Mouse (Mus musculus) CH12.LX (cell line): ENCODE measurements at regions not wholly inside any gene's neighbourhood (a gene's known extent, or its start where the extent isn't known, plus 50 kb on each side); places are given as distances from the start of the nearest gene placed in this dataset.

Experiments
- DNase-seq: peaks from one replicate; pipeline ENCODE4 v3.0.0-alpha.2; 2013; ENCODE audit errors: extremely low read depth
- H3K27ac ChIP-seq: 2 replicates; pipeline ENCODE4 v1.5.1; 2012; ENCODE audit warnings: low read depth, mild to moderate bottlenecking, control low read depth, moderate library complexity; ENCODE audit not compliant: insufficient read depth
- H3K27me3 ChIP-seq: replicated peaks from 2 replicates; pipeline ENCODE3; 2012; ENCODE audit warnings: inconsistent platforms
- H3K36me3 ChIP-seq, 2 experiments: replicated peaks in 1 of 2; 2 replicates each; pipeline versions ENCODE3 to v1.6.1; 2012; ENCODE audit warnings: inconsistent platforms in 1 of 2, low read length in 1 of 2, mild to moderate bottlenecking in 1 of 2, mixed read lengths in 1 of 2, moderate library complexity in 1 of 2; ENCODE audit not compliant: control insufficient read depth in 1 of 2, insufficient read depth in 1 of 2
- H3K4me1 ChIP-seq, 2 experiments: 2 replicates each; pipeline ENCODE4 v1.6.1; 2012; ENCODE audit warnings: inconsistent platforms in 1 of 2, moderate library complexity in 1 of 2; ENCODE audit not compliant: insufficient read depth in 2 of 2, control insufficient read depth in 1 of 2
- H3K4me2 ChIP-seq: 2 replicates; pipeline ENCODE4 v1.6.1; 2012; ENCODE audit warnings: low read depth, mild to moderate bottlenecking, control low read depth; ENCODE audit not compliant: poor library complexity, insufficient read depth, severe bottlenecking
- H3K4me3 ChIP-seq, 3 experiments: fragments of 150-350 bp in 1 of 3; sonication (generic) in 1 of 3; replicated peaks in 1 of 3; 2 replicates each; pipeline versions ENCODE3 to v1.5.1; 2011 to 2012; ENCODE audit warnings: low read depth in 2 of 3, low read length in 2 of 3, mild to moderate bottlenecking in 2 of 3, moderate library complexity in 2 of 3, control low read depth in 1 of 3, improper control_type of control experiment in 1 of 3, inconsistent platforms in 1 of 3, mixed read lengths in 1 of 3; ENCODE audit not compliant: poor library complexity in 1 of 3
- H3K79me2 ChIP-seq: replicated peaks from 2 replicates; pipeline ENCODE4 v1.6.1; 2012; ENCODE audit warnings: mild to moderate bottlenecking, moderate library complexity; ENCODE audit not compliant: control insufficient read depth, poor library complexity, insufficient read depth, severe bottlenecking; ENCODE audit errors: extremely low read depth
- H3K9ac ChIP-seq: 2 replicates; pipeline ENCODE4 v1.6.1; 2012; ENCODE audit warnings: low read depth, mild to moderate bottlenecking, control low read depth, moderate library complexity; ENCODE audit not compliant: insufficient read depth
- H3K9me3 ChIP-seq: replicated peaks from 2 replicates; pipeline ENCODE3; 2012; ENCODE audit warnings: low read length, inconsistent platforms, mixed read lengths
- CHD1 ChIP-seq: IDR thresholded peaks from 2 replicates; pipeline ENCODE4 v1.6.1; 2012; ENCODE audit warnings: low read depth, low read length, improper control_type of control experiment, inconsistent platforms
- CHD2 ChIP-seq: IDR thresholded peaks from 2 replicates; pipeline ENCODE4 v1.6.1; 2011; ENCODE audit warnings: low read length, improper control_type of control experiment
- CTCF ChIP-seq, 2 experiments: IDR thresholded peaks in 1 of 2; conservative IDR thresholded peaks in 1 of 2; 2 replicates each; pipeline ENCODE4 v1.5.1; 2011 to 2012; ENCODE audit warnings: low read depth in 2 of 2, low read length in 2 of 2, improper control_type of control experiment in 1 of 2, inconsistent platforms in 1 of 2, mild to moderate bottlenecking in 1 of 2, moderate library complexity in 1 of 2
- EP300 ChIP-seq: IDR thresholded peaks from 2 replicates; pipeline ENCODE4 v1.6.1; 2011; ENCODE audit warnings: low read length, improper control_type of control experiment
- ETS1 ChIP-seq: conservative IDR thresholded peaks from 2 replicates; pipeline ENCODE4 v1.6.1; 2012; ENCODE audit warnings: low read depth, mild to moderate bottlenecking, inconsistent platforms, low read length, improper control_type of control experiment, moderate library complexity
- GABPA ChIP-seq: IDR thresholded peaks from 2 replicates; pipeline ENCODE4 v1.6.1; 2012; ENCODE audit warnings: low read depth, low read length, improper control_type of control experiment, inconsistent platforms; ENCODE audit not compliant: insufficient replicate concordance
- HCFC1 ChIP-seq: IDR thresholded peaks from 2 replicates; pipeline ENCODE4 v1.6.1; 2012; ENCODE audit warnings: low read depth, mild to moderate bottlenecking, inconsistent platforms, low read length, improper control_type of control experiment
- IRF4 ChIP-seq: IDR thresholded peaks from 2 replicates; pipeline ENCODE4 v1.6.1; 2014; ENCODE audit warnings: low read depth, mild to moderate bottlenecking, inconsistent platforms, low read length, improper control_type of control experiment
- JUN ChIP-seq: IDR thresholded peaks from 2 replicates; pipeline ENCODE4 v1.6.1; 2011; ENCODE audit warnings: low read depth, mild to moderate bottlenecking, low read length, improper control_type of control experiment, moderate library complexity; ENCODE audit not compliant: insufficient read depth
- JUND ChIP-seq: conservative IDR thresholded peaks from 2 replicates; pipeline ENCODE4 v1.6.1; 2011; ENCODE audit warnings: low read depth, low read length, improper control_type of control experiment
- MAX ChIP-seq: IDR thresholded peaks from 2 replicates; pipeline ENCODE4 v1.6.1; 2011; ENCODE audit warnings: low read length, improper control_type of control experiment
- MAZ ChIP-seq: IDR thresholded peaks from 2 replicates; pipeline ENCODE4 v1.6.1; 2012; ENCODE audit warnings: low read depth, mild to moderate bottlenecking, inconsistent platforms, low read length, improper control_type of control experiment, moderate library complexity
- MEF2A ChIP-seq: IDR thresholded peaks from 2 replicates; pipeline ENCODE4 v1.6.1; 2014; ENCODE audit warnings: low read depth, mild to moderate bottlenecking, inconsistent platforms, low read length, improper control_type of control experiment, borderline replicate concordance
- MXI1 ChIP-seq: IDR thresholded peaks from 2 replicates; pipeline ENCODE4 v1.6.1; 2011; ENCODE audit warnings: mild to moderate bottlenecking, low read depth, low read length, improper control_type of control experiment
- NELFE ChIP-seq: IDR thresholded peaks from 2 replicates; pipeline ENCODE4 v1.6.1; 2011; ENCODE audit warnings: low read depth, low read length, improper control_type of control experiment
- PAX5 ChIP-seq: IDR thresholded peaks from 2 replicates; pipeline ENCODE4 v1.6.1; 2012; ENCODE audit warnings: low read length, inconsistent platforms, mixed read lengths
- TCF12 ChIP-seq: IDR thresholded peaks from 2 replicates; pipeline ENCODE4 v1.6.1; 2014; ENCODE audit warnings: low read depth, mild to moderate bottlenecking, inconsistent platforms, low read length, improper control_type of control experiment
- UBTF ChIP-seq: IDR thresholded peaks from 2 replicates; pipeline ENCODE4 v1.6.1; 2012; ENCODE audit warnings: low read depth, mild to moderate bottlenecking, inconsistent platforms, low read length, improper control_type of control experiment, moderate library complexity
- USF2 ChIP-seq: conservative IDR thresholded peaks from 2 replicates; pipeline ENCODE4 v1.6.1; 2011; ENCODE audit warnings: low read depth, low read length, improper control_type of control experiment
- ZMIZ1 ChIP-seq: IDR thresholded peaks from 2 replicates; pipeline ENCODE4 v1.6.1; 2012; ENCODE audit warnings: low read depth, mild to moderate bottlenecking, inconsistent platforms, low read length, improper control_type of control experiment
- dilution Hi-C: fragments of 300-500 bp; cut with MboI; formaldehyde crosslinking; loops from 2 replicates; pipeline ENCODE4 v1.14.3; 2020; ENCODE audit warnings: low sequenced_read_pairs; ENCODE audit not compliant: extremely low pct_unique_long_range_greater_than_20kb, extremely low pct_ligation_motif_present
- in situ Hi-C: fragments of 300-500 bp; cut with MboI; formaldehyde crosslinking; loops from 3 replicates; pipeline ENCODE4 v1.14.3; 2019; ENCODE audit warnings: low sequenced_read_pairs, low pct_ligation_motif_present, low pct_unique_long_range_greater_than_20kb, mixed read lengths

DNA sequence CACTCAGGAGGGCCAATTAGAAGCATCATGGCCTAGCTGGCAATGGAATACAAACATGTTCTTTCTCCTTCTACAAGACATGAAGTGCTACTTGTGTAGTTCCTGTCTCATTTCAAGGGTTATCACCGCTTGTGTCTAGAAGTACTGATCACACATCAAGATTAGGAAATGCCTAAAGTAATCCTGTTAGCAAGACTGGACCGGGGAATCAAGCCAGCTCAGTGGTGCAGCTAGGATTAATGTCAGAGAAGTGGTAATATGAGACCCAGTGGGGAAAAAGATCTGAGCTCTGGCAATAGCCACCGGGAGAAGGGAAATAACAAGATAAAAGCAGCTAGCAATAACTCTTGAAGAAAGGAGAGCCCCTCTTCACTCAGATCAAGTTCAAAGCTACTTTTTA is 506.7 kb upstream of the Rps6ka3 start:
- H3K36me3 ChIP-seq = no peaks in the 10 kb centered on the region
- no peak overlapping the region for H3K9ac ChIP-seq
- H3K4me2 ChIP-seq = no peak overlapping the region
- H3K4me1 ChIP-seq = no peaks in the 10 kb centered on the region
- in situ Hi-C loops (no loop called here), dilution Hi-C loops (no loop called here)
- TF ChIP-seq CTCF (conservative IDR thresholded peaks at IDR 0.05 in 1 of 2, IDR thresholded peaks at IDR 0.05 in 1 of 2; ENCODE audit: low read depth in 2 of 2, low read length in 2 of 2) (no peak), IRF4 (no peak), HCFC1 (no peak), JUN (no peak), MAZ (no peak), NELFE (no peak)
- H3K79me2 ChIP-seq = no peaks in the 10 kb centered on the region
- no peak overlapping the region for H3K27ac ChIP-seq
- DNase-seq = no peak
- no peak overlapping the region for H3K4me3 ChIP-seq
- H3K9me3 ChIP-seq = no peaks in the 10 kb centered on the region
- H3K27me3 ChIP-seq = no peaks in the 10 kb centered on the region

GRCm38 (mm10) chrX:158709811-158710210 is 500.3 kb upstream of the Rps6ka3 start:
- H3K79me2 ChIP-seq = no peaks in the 10 kb centered on the region
- H3K9ac ChIP-seq = no peak overlapping the region
- no peaks in the 10 kb centered on the region for H3K4me1 ChIP-seq
- in situ Hi-C loops (no loop called here), dilution Hi-C loops (no loop called here)
- H3K27ac ChIP-seq = no peak overlapping the region
- H3K36me3 ChIP-seq = no peaks in the 10 kb centered on the region
- no peak overlapping the region for H3K4me3 ChIP-seq
- no peak for DNase-seq
- no peak overlapping the region for H3K4me2 ChIP-seq
- no peak for TF ChIP-seq GABPA
- TF ChIP-seq EP300 = no peak
- no peak for TF ChIP-seq NELFE
- TF ChIP-seq TCF12 = no peak
- H3K27me3 ChIP-seq = no peaks in the 10 kb centered on the region
- no peaks in the 10 kb centered on the region for H3K9me3 ChIP-seq

DNA sequence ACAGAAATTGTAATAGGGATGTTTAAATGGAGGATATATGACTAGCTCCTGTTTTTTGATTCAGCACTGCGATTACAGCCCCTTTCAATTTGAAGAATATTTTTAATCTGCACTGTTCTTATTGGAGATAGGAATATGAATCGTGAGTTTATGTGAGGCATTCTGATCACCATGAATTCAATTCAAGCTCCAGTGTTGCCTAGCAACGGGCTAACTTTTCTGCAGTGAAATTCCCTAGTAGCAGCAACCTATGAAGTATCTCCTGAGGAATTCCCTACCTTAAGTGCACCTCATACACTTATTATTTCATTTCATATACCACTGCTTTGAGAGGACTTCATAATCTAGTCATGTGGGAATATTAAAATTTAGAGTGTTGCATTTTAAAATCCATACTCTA is 465.4 kb upstream of the Rps6ka3 start:
- dilution Hi-C loops = no loop called here
- Histone ChIP-seq H3K4me2 (no peak overlapping the region), H3K36me3 (no peaks in the 10 kb centered on the region), H3K27me3 (no peaks in the 10 kb centered on the region), H3K27ac (no peak overlapping the region), H3K9ac (no peak overlapping the region), H3K79me2 (no peaks in the 10 kb centered on the region), H3K4me1 (no peaks in the 10 kb centered on the region), H3K4me3 (no peak overlapping the region), H3K9me3 (no peaks in the 10 kb centered on the region)
- TF ChIP-seq MAZ (no peak), TCF12 (no peak), CHD2 (no peak), PAX5 (no peak), IRF4 (no peak), MXI1 (no peak), JUND (no peak), CHD1 (no peak), NELFE (no peak), MEF2A (no peak), MAX (no peak), JUN (no peak), UBTF (no peak), ZMIZ1 (no peak), ETS1 (no peak), GABPA (no peak), USF2 (no peak)
- in situ Hi-C loops = no loop called here
- no peak for DNase-seq
